ENCODE assay signal across 32 mouse cellular contexts in genomic region chr5:76680959-76681358, GRCm38 (mm10). TPM values are rescaled to one million over a fixed set of nuclear protein-coding genes. Genes with fewer than 3 reads are reported as not detected.
DNase-seq lines count a peak whose midpoint lies in the region; ATAC-seq and TF ChIP-seq lines count a peak whose summit lies in the region.
"Had no signal": no experiment of that assay in that cellular context is flagged by ENCODE, and none has a peak within 500 bp of the region (broad histone marks: within the 10 kb centered on the region; RNA-seq: fewer than 3 reads in every experiment).

No protein-coding gene starts in this region.

- DNase-seq in midbrain, postnatal 0 days (ENCODE audit: low spot score), result no peak
- peak; percentile 14 for DNase-seq in thymus, postnatal 0 days (ENCODE audit: low spot score)
- DNase-seq in thymus, adult 18-20 months, result no peak
- peak; percentile 41 for DNase-seq in naive thymus-derived CD4-positive, alpha-beta T cell, adult 2 months (ENCODE audit: low read depth)
- DNase-seq in lung, postnatal 36 days, result no peak
- no peak for DNase-seq in natural killer cell, adult 2 months (ENCODE audit: low spot score in 2 of 2)
- DNase-seq: adrenal gland, adult 2 months; adrenal gland, postnatal 25 days; B cell, adult 2 months; cerebellum, adult 11-12 months; cerebellum, adult 8-10 months; cerebellum, postnatal 10 days; cerebellum, postnatal 36 days; embryo, embryonic 11 days; gastrocnemius, postnatal 25 days; heart, adult 18-20 months; heart, postnatal 10 days; heart, postnatal 36 days had no signal

- H3K9ac ChIP-seq in midbrain, embryonic 15.5 days, result no peak overlapping the region
- H3K9ac ChIP-seq in midbrain, postnatal 0 days (replicated peaks; ENCODE audit: low read length, poor library complexity, severe bottlenecking), result no peak overlapping the region
- H3K9ac ChIP-seq: embryonic facial prominence, embryonic 13.5 days; forebrain, embryonic 12.5 days; forebrain, embryonic 15.5 days; heart, embryonic 12.5 days; heart, embryonic 15.5 days; hindbrain, embryonic 15.5 days had no signal

- peaks cover 20% of the 10 kb centered on the region for H3K4me1 ChIP-seq in midbrain, embryonic 15.5 days
- H3K4me1 ChIP-seq in midbrain, postnatal 0 days (ENCODE audit: insufficient read depth, low read length), result no peaks in the 10 kb centered on the region; the same call in 1 of the 2 replicates
- H3K4me1 ChIP-seq: embryonic facial prominence, embryonic 13.5 days; heart, embryonic 12.5 days; heart, embryonic 15.5 days had no signal

- no peaks in the 10 kb centered on the region for H3K36me3 ChIP-seq in midbrain, embryonic 15.5 days (replicated peaks)
- H3K36me3 ChIP-seq in midbrain, postnatal 0 days (ENCODE audit: insufficient read depth, low read length), result no peaks in the 10 kb centered on the region
- H3K36me3 ChIP-seq: heart, embryonic 12.5 days; heart, embryonic 15.5 days; hindbrain, embryonic 15.5 days had no signal

- 68% methylated on average over 2 of the region's 3 CpGs for WGBS in midbrain, embryonic 15.5 days
- 87% methylated on average over 2 of the region's 3 CpGs for WGBS in midbrain, postnatal 0 days

- no peaks in the 10 kb centered on the region for H3K9me3 ChIP-seq in midbrain, embryonic 15.5 days
- H3K9me3 ChIP-seq in midbrain, postnatal 0 days (ENCODE audit: low read length), result no peaks in the 10 kb centered on the region
- H3K9me3 ChIP-seq: embryonic facial prominence, embryonic 13.5 days; G1E; heart, embryonic 12.5 days; heart, embryonic 15.5 days; hindbrain, embryonic 15.5 days had no signal

- H3K27ac ChIP-seq in midbrain, embryonic 15.5 days, result 0 out of 2 replicates have a peak overlapping the region, but pooled peaks have one; percentile 62
- H3K27ac ChIP-seq in midbrain, postnatal 0 days (ENCODE audit: low read depth, low read length), result no peak overlapping the region
- H3K27ac ChIP-seq: embryonic facial prominence, embryonic 10.5 days; embryonic facial prominence, embryonic 13.5 days; forebrain, embryonic 15.5 days; heart, embryonic 15.5 days; hindbrain, embryonic 15.5 days had no signal

- H3K27me3 ChIP-seq in midbrain, embryonic 15.5 days (replicated peaks), result no peaks in the 10 kb centered on the region
- H3K27me3 ChIP-seq in midbrain, postnatal 0 days (ENCODE audit: insufficient read depth, low read length), result no peaks in the 10 kb centered on the region
- H3K27me3 ChIP-seq: CH12.LX; embryonic facial prominence, embryonic 13.5 days; forebrain, embryonic 12.5 days; forebrain, embryonic 15.5 days; heart, embryonic 12.5 days; heart, embryonic 15.5 days; hindbrain, embryonic 15.5 days; Patski had no signal

- no peak overlapping the region for H3K4me3 ChIP-seq in midbrain, embryonic 15.5 days
- H3K4me3 ChIP-seq in midbrain, postnatal 0 days (ENCODE audit: low read depth, low read length), result no peak overlapping the region
- H3K4me3 ChIP-seq: embryonic facial prominence, embryonic 10.5 days; embryonic facial prominence, embryonic 13.5 days; erythroblast, embryonic 14.5 days; forebrain, embryonic 12.5 days; forebrain, embryonic 15.5 days; heart, embryonic 12.5 days; heart, embryonic 15.5 days; hindbrain, embryonic 10.5 days; hindbrain, embryonic 15.5 days had no signal

- no peak for TF ChIP-seq CTCF in midbrain, postnatal 0 days (IDR thresholded peaks at IDR 0.05)

- no peak overlapping the region for H3K4me2 ChIP-seq in midbrain, embryonic 15.5 days
- H3K4me2 ChIP-seq in midbrain, postnatal 0 days (ENCODE audit: low read depth, low read length, poor library complexity, severe bottlenecking), result no peak overlapping the region
- H3K4me2 ChIP-seq: embryonic facial prominence, embryonic 13.5 days; forebrain, embryonic 12.5 days; forebrain, embryonic 15.5 days; heart, embryonic 12.5 days; heart, embryonic 15.5 days; hindbrain, embryonic 15.5 days had no signal

- ATAC-seq in midbrain, embryonic 15.5 days (replicated peaks), result no peak
- ATAC-seq in midbrain, postnatal 0 days (ENCODE audit: low FRiP score), result no peak
- peak; percentile 78 for ATAC-seq in activated CD4-positive, CD25-positive, alpha-beta regulatory T cell, adult 4 months
- ATAC-seq: forebrain, embryonic 15.5 days; Patski had no signal

RNA-seq across cellular contexts. Expression of gene C530008M17Rik, which starts 24.6 kb away (rescaled TPM):
- polyA plus RNA-seq in midbrain, embryonic 15.5 days (2015; fragmentation: Nextera tagmentation; extraction: Ambion mirVana), result 71.4 and 79.5 TPM in 2 replicates
- 68.7 and 86.2 TPM in 2 replicates for total RNA-seq in midbrain, postnatal 0 days (2014; rRNA removed)
- 39.3 and 59.3 TPM in 2 replicates for polyA plus RNA-seq in midbrain, postnatal 0 days (2015; fragmentation: Nextera tagmentation; extraction: Ambion mirVana)
- polyA plus RNA-seq in thymus, postnatal 0 days (2015; fragmentation: Nextera tagmentation; extraction: Ambion mirVana), result 0.33 and 0.99 TPM in 2 replicates
- polyA plus RNA-seq in activated CD4-positive, CD25-positive, alpha-beta regulatory T cell, adult 4 months (2017; shearing (Covaris generic)), result under 1 TPM; 0.50 to 0.53 TPM

Comparison
In these comparisons a context has a peak if more than half of its experiments do, and no peak if none do; other contexts are left out.
1. DNase-seq: peak in thymus, postnatal 0 days (single experiment) and naive thymus-derived CD4-positive, alpha-beta T cell, adult 2 months (single experiment); none in midbrain, postnatal 0 days (single experiment), thymus, adult 18-20 months (0 of 2), lung, postnatal 36 days (single experiment) and natural killer cell, adult 2 months (0 of 2).
2. RNA of gene C530008M17Rik, which starts 24.6 kb away (polyA plus RNA-seq): 71.4 to 79.5 TPM in midbrain, embryonic 15.5 days and 39.3 to 59.3 TPM in midbrain, postnatal 0 days; 0.33 to 0.99 TPM in thymus, postnatal 0 days and 0.50 to 0.53 TPM in activated CD4-positive, CD25-positive, alpha-beta regulatory T cell, adult 4 months; every median in the first group is over 10 times any median in the second.